Mouse (Mus musculus) granulocyte monocyte progenitor cell, adult 5-6 weeks (primary cell): ENCODE results near the gene Angpt4. TPM values are rescaled to one million over a fixed set of nuclear protein-coding genes. Genes with fewer than 3 reads are reported as not detected.

ENCODE experiments used
- ATAC-seq: replicated peaks from 2 replicates; pipeline ENCODE4 v1.8.0; 2016; ENCODE audit warnings: mild to moderate bottlenecking, moderate TSS enrichment, inconsistent platforms; ENCODE audit not compliant: poor library complexity, severe bottlenecking
- total RNA-seq, 2 experiments: library from RNA; stranded (forward) in 1 of 2; stranded (reverse) in 1 of 2; fragments of 200-712, 200-1000 nt in 1 of 2; fragments of >200 nt in 1 of 2; fragmentation: Nextera tagmentation in 1 of 2; gene quantifications; 2 replicates each; pipeline ENCODE4 v1.2.3; 2014 to 2017

The Angpt4 gene
- total RNA-seq, 2 experiments from 2014 or later = not detected

DNA sequence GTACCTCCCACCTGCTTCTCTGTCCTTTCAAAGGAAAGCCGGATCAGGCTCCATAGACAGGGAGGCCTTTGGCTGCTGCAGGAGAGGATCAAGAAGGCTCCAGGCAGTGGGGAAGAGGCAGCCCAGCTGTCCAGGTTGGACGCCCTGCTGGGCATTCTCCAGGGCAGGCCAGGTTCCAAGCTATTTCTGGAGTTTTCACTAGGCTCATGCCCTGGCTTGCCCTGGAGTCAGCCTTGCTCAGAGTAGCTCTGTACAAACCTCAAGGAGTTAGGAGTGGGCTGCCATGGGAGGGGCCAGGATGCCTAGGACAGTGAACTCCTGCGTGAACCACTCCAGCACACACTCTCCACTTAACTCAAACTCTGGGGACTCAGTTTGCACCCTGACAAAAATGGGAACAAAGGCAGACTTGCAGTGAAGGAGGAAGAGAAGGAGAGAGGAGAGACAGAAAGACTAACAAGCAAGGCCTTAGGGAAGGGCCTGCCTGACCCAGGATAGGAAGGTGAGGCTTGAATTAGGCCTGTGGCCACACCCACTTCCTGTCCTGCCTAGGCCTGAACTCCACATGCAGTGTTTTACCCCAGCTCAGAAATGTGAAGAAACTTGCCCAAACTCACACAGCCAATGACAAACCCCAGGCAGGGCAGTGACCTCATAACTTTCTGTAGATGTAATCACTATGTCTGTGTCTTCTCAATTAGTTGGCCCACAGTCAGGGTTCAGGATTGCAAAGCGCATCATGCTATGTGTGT, 66.9 kb downstream of the Angpt4 start:
- peak; percentile 12 for ATAC-seq

DNA sequence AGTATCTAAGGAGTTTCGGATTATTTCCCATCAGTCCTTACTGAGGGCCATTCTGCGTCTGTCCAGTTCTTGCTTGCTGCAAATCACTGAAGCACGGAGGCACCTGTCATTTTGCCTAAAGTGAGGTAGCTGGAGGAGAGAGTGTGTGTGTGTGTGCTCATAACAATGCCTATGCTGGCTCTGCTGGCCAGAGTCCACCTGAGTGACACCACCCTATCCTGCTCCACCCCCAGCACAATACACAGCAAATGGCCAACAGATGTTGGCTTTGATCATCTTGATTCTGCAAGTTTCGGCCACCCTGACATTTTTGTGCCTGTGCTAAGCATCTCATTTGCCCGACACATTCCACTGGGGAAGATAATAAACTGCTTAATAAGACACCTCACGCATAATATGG, 67.5 kb downstream of the Angpt4 start:
- ATAC-seq = no peak

DNA sequence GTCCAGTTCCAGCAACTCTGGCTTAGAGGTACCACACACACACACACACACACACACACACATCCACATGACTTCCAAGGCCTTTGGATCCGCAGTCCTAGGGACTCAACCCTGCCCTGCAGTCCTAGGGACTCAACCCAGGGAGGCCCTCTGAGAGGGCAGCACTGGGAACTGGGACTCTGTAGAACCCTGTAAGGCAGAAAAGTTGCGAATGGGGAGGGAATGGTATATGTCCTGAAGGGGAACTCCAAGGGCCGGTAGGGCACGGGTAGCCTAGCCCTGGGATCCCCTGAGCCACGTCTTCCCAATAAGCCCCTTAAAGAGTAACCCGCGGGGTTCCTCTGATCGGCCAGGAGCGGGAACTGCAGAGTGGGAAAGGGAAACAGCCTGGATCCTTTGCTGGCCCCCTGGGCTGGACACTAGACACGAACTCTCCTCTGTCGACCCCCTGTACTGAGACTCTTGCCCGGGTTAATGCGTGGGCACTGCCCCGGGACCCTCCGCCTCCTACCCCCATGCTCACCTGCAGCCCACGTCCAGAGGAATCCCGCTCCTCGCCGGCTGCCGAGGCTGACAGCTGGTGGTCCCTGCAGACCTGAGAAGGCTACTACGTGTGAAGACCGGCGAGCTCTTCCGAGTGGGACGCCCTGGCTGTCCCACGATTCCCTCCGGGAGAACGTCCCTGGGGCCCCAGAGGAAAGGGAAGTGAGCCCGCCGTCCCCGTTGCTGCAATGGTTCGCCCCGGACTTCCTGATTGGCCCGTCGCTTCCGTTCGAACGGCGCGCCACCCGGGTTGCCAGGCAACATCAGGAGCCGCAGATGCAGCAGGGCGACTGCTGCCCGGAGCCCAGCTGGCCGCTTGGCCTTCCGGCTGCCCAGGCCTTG, 68.7 kb downstream of the Angpt4 start, which contains the start of gene Fam110a:
Gene Fam110a (minus strand): TSS at position 750 of the 885 bp plus-strand sequence.
- ATAC-seq = peak; percentile 90

DNA sequence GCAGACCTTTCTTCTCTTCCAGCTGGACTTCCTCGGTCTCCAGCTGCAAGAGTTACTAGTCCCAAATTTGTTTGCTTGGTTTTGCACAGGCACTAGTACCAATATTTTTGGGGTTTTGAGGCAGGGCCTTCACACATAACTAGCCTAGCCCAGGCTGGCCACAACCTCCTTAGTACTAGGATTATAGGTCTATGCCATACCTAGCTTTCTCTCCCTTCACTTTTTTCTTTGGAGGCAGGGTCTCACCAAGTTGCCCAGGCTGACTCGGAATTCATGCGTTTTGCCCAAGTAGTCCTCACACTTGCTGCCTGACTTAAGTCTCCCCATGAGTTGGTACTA, 69.3 kb downstream of the Angpt4 start:
- peak; percentile 6; the same call in 1 of the 2 replicates for ATAC-seq

DNA sequence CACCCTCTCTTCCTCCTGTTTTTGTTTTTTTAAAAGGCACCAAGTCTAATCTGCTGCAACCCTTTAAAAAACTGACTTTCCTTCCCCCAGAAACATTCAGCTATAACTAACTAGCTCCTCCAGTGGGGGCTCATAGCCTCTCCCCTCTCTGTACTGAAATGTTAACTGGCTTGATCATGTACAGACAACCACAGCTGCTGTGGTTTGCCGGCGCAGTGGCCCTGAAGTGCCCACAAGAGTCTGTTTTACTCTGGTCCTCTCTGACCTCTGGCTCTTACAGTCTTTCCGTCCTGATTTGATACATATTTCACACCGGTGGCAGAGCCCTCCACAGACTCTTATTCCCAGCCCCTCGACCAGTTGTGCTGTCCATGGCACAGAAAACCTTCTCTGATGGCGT, 70.3 kb downstream of the Angpt4 start:
- ATAC-seq = no peak

DNA sequence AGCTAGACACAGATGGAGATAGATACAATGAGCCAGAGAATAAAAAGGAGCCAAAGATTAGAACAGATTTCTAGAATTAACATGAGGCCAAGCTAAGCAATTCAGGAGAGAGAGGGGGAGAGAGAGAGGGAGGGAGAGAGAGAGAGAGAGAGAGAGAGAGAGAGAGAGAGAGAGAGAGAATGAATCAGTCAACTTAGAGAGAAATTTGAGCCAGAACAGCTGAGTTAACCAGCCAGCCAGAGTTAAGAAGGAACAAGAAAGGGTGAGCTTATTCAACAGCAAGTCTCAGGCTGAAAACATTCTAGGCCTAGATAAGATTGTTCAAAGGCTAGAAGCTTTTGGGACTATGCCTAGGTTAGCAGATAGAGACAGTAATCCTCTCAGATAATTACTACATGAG, 71.5 kb downstream of the Angpt4 start:
- ATAC-seq = no peak

DNA sequence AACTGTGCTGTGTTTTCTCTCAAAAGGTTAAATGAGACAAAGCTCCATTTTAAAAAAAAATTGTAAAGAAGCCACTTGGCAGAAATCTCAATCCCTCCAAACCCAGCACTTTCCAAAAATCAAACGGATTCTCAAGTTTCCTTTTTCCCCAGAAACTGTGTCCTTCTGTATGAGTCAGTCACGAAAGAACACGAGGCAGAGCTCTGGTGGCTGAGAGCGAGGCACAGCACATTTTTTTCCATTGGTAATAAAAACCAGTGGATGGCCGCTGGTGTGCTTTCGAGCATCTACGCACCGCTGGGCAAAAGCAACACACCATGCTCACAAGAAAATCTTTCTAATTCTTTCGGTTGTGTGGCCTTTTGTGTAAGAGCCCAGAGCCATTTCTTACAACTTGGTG, 73.0 kb downstream of the Angpt4 start:
- ATAC-seq = no peak

DNA sequence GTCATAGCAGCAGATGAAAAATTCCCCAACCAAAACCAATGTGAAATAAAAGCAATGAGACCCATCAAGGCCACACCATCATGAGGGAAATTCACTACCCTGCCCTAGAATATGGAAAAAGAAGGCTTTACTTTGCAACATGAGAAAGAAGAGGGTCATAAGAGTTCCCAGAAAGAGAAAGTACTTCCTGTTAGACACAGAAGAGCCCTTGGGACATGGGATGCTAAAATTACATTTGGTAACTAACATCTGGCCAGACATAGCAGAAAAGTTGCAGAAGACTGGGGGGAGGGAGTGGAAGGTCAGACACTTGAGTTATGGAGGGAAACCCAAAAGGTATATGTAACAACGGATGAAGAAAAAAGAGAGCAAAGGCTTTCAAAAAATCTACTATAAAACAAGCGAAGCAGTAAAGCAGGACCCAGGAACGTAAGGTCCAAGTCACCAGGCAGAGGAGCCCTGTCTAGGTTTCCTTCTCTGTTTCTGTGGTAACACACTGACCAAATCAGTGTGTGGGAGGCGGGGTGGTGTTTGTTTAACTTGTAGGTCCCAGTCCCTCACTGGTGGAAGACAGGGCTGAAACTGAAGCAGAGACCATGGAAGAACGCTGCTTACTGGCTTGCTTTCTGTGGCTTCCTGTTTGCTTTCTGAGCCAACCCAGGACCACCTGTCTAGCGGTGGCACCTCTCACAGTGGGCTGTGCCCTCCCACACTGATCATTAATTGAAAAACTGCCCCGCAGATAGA, 74.6 kb downstream of the Angpt4 start:
- peak; percentile 50 for ATAC-seq

DNA sequence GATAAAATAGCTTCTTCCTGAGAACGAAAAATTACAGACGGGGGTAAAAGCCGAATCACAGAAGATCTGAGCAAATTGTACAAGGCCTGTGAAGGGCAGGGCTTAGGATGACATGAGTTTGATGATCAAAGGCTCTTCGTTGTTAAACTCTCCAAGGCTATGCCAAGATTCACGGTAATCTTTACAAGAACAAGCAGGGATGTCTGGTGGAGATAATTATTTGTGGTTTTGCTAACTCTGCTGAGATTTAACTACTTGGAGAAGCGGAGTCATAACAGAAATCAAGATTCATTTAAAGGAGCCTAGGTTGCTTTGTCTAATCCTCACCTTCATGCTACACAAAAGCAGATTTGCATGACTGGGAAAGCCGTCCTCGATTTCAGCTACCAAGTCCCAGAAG, 75.9 kb downstream of the Angpt4 start:
- no peak for ATAC-seq

DNA sequence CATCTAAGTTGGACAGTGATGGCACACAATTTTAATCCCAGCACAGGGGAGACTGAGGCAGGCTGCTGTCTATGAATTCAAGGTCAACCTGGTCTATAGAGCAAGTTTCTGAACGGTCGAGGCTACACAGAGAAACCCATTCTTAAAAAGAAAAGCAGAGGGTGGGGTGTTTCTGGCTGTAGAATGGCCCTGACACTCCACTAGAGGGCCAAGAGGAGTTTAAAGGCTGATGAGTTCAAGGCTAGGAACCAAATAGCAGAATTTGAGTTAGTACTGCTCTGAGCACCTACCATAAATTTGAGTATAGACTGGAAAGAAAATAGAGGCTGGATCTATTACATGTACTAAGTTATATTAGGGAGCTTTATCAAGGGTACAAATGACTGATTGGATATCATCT, 78.0 kb downstream of the Angpt4 start:
- no peak; the same call in 1 of the 2 replicates for ATAC-seq

DNA sequence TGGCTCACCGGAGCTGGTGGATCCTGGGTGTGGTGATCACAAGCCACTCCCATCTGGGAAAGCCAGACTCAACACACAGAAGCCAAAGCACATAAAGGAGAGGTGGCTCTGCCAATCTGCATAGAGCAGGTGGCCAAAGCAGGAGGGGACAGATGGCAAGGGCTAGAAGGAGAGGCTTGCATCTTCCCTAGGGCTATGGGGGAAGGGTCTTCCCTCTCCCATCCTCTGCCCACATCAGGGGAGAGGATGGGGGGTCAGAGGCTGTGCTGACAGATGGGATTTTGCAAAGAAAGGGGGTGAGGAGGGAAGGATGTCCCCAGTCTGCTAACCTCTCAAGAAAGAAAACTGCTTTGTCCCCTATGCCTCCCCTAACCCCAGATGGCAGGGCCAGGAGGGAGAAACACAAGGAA, 80.0 kb downstream of the Angpt4 start:
- ATAC-seq = no peak

DNA sequence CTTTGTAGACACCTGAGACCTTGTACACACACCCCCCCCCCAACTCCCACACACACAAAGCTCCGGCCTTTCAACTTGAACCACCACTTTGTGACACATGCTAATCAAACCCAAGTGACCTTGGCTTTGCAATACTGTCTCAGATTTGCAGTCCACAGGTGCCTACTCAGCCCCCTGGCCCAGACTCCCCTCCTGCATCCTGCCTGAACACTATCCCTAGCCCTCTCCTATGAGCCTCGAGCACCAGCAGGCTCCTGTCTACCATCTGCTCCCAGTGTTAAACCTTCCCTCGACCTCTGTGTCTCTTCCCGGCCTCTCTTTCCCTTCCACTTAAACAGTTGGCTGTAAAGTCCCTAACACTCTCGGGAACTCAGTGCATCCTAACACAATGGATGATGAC, 80.4 kb downstream of the Angpt4 start:
- no peak for ATAC-seq

DNA sequence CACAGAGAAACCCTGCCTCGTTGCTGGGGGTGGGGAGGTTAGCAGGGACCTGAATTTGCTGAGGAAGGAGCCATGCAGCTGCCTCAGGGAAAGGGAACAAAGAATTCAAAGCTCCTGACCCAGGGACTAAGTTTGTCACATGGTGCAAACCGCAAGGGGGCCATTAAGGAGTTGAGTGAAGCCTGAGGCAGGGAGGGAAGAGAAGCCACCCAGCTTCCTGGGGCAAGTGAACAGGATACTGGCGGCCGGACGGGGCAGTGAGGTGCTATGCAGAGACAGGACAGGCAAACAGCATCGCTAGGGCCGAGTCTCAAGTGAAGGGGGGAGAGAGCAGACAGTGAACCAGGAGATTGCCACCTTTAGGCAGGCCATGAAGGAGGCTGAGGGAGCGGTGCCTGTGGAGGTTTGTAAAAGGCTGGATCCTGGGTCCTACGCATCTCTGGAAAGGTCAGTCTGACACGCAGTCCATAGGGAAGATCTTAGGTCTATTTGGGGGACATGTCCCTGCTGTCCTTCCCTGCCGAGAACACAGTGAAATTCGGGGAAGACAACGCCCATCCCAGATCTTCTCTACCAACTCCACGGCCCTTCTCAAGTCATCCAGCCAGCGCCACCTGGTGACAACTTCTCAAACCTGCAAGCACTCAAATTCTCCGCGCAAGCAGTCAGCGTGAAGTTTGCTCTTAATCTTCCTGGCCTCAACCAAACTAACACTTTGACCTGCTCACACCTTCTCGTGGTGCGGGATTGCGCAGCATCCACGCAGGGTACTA, 83.5 kb downstream of the Angpt4 start:
- peak; percentile 79 for ATAC-seq

Other genes with a start within 250 kb of the Angpt4 start
- gene Rad21l, start 242.7 kb upstream of the Angpt4 start, total RNA-seq (2014; fragmentation: Nextera tagmentation) = not detected in 2 replicates
- gene Rad21l, start 242.7 kb upstream of the Angpt4 start, total RNA-seq (2017) = not detected in 2 replicates
- gene Tmem74b, start 209.2 kb upstream of the Angpt4 start, total RNA-seq (2014; fragmentation: Nextera tagmentation) = not detected in 2 replicates
- gene Tmem74b, start 209.2 kb upstream of the Angpt4 start, total RNA-seq (2017) = not detected in 2 replicates
- 37.5 and 39.5 TPM in 2 replicates for gene Psmf1, start 167.0 kb upstream of the Angpt4 start, total RNA-seq (2014; fragmentation: Nextera tagmentation)
- gene Psmf1, start 167.0 kb upstream of the Angpt4 start, total RNA-seq (2017) = 9.5 and 12.6 TPM in 2 replicates
- not detected in 2 replicates for gene Rspo4, start 68.3 kb upstream of the Angpt4 start, total RNA-seq (2014; fragmentation: Nextera tagmentation)
- gene Rspo4, start 68.3 kb upstream of the Angpt4 start, total RNA-seq (2017) = not detected in 2 replicates
- gene Fam110a, start 69.0 kb downstream of the Angpt4 start, total RNA-seq (2014; fragmentation: Nextera tagmentation) = 14.9 and 17.6 TPM in 2 replicates
- 3.8 and 8.8 TPM in 2 replicates for gene Fam110a, start 69.0 kb downstream of the Angpt4 start, total RNA-seq (2017)
- gene Slc52a3, start 85.3 kb downstream of the Angpt4 start, total RNA-seq (2014; fragmentation: Nextera tagmentation) = not detected in 2 replicates
- not detected in 2 replicates for gene Slc52a3, start 85.3 kb downstream of the Angpt4 start, total RNA-seq (2017)
- not detected in 2 replicates for gene Scrt2, start 170.3 kb downstream of the Angpt4 start, total RNA-seq (2014; fragmentation: Nextera tagmentation)
- not detected in 2 replicates for gene Scrt2, start 170.3 kb downstream of the Angpt4 start, total RNA-seq (2017)
- gene Srxn1, start 194.3 kb downstream of the Angpt4 start, total RNA-seq (2014; fragmentation: Nextera tagmentation) = 0.47 and 5.5 TPM in 2 replicates
- 1.3 and 2.0 TPM in 2 replicates for gene Srxn1, start 194.3 kb downstream of the Angpt4 start, total RNA-seq (2017)
- gene Tcf15, start 232.4 kb downstream of the Angpt4 start, total RNA-seq (2014; fragmentation: Nextera tagmentation) = not detected in 2 replicates
- not detected in 2 replicates for gene Tcf15, start 232.4 kb downstream of the Angpt4 start, total RNA-seq (2017)